Mouse (Mus musculus) liver, embryonic 13.5 days (tissue): ENCODE results near the gene Dok3. TPM values are rescaled to one million over a fixed set of nuclear protein-coding genes. Genes with fewer than 3 reads are reported as not detected.
A peak's percentile ranks its signal among the peaks of the same experiment; 100 is the strongest.

Experiments
- ATAC-seq: fragments of 200-750 bp; cut with Nextera tagmentation; 2 replicates; pipeline ENCODE4 v1.8.0; 2017; ENCODE audit warnings: low read depth, mild to moderate bottlenecking, moderate number of reproducible peaks, moderate library complexity
- DNase-seq: peaks from one replicate; pipeline ENCODE4 v3.0.0; 2022
- H3K27ac ChIP-seq: fragments of 300-500 bp; sonication (generic); 2 replicates; pipeline ENCODE4 v1.5.1; 2015; ENCODE audit warnings: moderate library complexity, mild to moderate bottlenecking, inconsistent platforms
- H3K27me3 ChIP-seq: fragments of 300-500 bp; sonication (generic); 2 replicates; pipeline ENCODE4 v1.6.1; 2015; ENCODE audit warnings: mild to moderate bottlenecking, inconsistent platforms
- H3K36me3 ChIP-seq: fragments of 300-500 bp; sonication (generic); 2 replicates; pipeline ENCODE4 v1.6.1; 2015; ENCODE audit warnings: mild to moderate bottlenecking, inconsistent platforms
- H3K4me1 ChIP-seq: fragments of 300-500 bp; sonication (generic); replicated peaks from 2 replicates; pipeline ENCODE4 v1.6.1; 2015; ENCODE audit warnings: inconsistent platforms
- H3K4me2 ChIP-seq: fragments of 300-500 bp; sonication (generic); 2 replicates; pipeline ENCODE4 v1.6.1; 2015; ENCODE audit warnings: inconsistent platforms, mild to moderate bottlenecking, moderate library complexity
- H3K4me3 ChIP-seq: fragments of 300-500 bp; sonication (generic); replicated peaks from 2 replicates; pipeline ENCODE4 v1.5.1; 2015; ENCODE audit warnings: mild to moderate bottlenecking, inconsistent platforms
- H3K9ac ChIP-seq: fragments of 300-500 bp; sonication (generic); 2 replicates; pipeline ENCODE4 v1.6.1; 2015; ENCODE audit warnings: mild to moderate bottlenecking, inconsistent platforms
- H3K9me3 ChIP-seq: fragments of 300-500 bp; sonication (generic); replicated peaks from 2 replicates; pipeline ENCODE4 v1.6.1; 2016; ENCODE audit warnings: inconsistent platforms
- WGBS: fragments of 180-500 bp; shearing (Covaris S2); methylation state at CpG from one replicate; pipeline ENCODE4 v1.1.7; 2015; ENCODE audit not compliant: insufficient replicate concordance; 5-methylcytosine and 5-hydroxymethylcytosine counted together
- polyA plus RNA-seq: library from polyadenylated mRNA; unstranded; fragments of >200 nt; fragmentation: Nextera tagmentation; extraction: Ambion mirVana; gene quantifications from 2 replicates; pipeline ENCODE4 v1.2.1, GENCODE M21; 2015

The Dok3 gene
- polyA plus RNA-seq, 1 experiment from 2014 or later: 3.8 TPM

DNA sequence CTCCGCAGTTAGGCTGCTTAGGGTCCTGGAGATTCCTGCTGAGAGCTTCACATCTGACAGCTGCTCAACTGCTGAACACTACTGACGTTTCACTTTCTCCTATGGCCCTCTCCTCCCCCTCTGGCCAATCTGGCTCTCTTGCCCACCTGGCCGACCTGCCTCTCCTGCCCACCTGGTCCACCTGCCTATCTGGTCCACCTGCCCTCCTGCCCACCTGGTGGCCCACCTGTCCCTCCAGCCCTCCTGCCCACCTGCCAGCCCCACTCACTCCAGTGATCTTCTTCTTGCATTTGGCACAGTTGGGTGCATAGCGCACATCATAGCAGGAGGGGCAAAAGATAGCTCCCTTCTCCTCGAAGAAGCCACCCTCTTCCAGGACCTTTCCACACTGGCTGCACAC is 24.7 kb downstream of the Dok3 start:
- WGBS: 71% methylated on average over 5 of the region's 5 CpGs
- DNase-seq (no peak), ATAC-seq (no peak)
- no peak overlapping the region for H3K27ac ChIP-seq
- no peaks in the 10 kb centered on the region for H3K9me3 ChIP-seq
- H3K4me1 ChIP-seq: peaks cover 18% of the 10 kb centered on the region
- H3K4me3 ChIP-seq: no peak overlapping the region
- peaks cover 65% of the 10 kb centered on the region for H3K36me3 ChIP-seq
- no peaks in the 10 kb centered on the region for H3K27me3 ChIP-seq
- no peak overlapping the region for H3K9ac ChIP-seq
- H3K4me2 ChIP-seq: no peak overlapping the region

- H3K9me3 ChIP-seq: no peaks in the 10 kb centered on the region
- peaks cover 4% of the 10 kb centered on the region for H3K4me1 ChIP-seq
- 75% methylated on average over 8 of the region's 8 CpGs for WGBS
- no peak overlapping the region for H3K4me3 ChIP-seq
- H3K4me2 ChIP-seq: no peak overlapping the region
- H3K9ac ChIP-seq: no peak overlapping the region
- H3K36me3 ChIP-seq: peaks cover 51% of the 10 kb centered on the region
- no peak overlapping the region for H3K27ac ChIP-seq
- no peaks in the 10 kb centered on the region for H3K27me3 ChIP-seq
- DNase-seq: no peak
- no peak for ATAC-seq
Measured at GRCm38 (mm10) chr13:55502405-55502804, 26.7 kb downstream of the Dok3 start.

DNA sequence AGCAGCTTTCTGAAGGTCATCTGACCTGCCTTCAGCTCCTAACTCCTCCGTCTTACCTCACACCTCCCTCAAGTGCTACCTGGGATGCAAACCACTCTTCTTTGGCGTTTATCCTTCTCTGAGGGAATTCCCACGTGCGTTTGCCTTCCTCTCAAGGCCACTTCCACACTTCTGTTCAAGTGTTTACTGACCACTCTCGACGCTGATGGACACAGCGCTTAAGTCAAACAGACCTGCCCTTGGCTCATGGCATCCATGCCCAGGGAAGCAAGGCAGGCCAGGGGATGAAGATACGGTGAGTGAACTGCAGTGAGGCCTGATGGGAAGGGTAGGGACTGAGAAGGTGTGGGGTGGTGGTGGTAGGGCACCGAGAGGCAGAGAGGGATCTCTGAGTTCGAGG is 28.5 kb downstream of the Dok3 start:
- no peak for ATAC-seq
- no peak overlapping the region for H3K27ac ChIP-seq
- peaks cover 34% of the 10 kb centered on the region for H3K36me3 ChIP-seq
- H3K27me3 ChIP-seq: peaks cover 11% of the 10 kb centered on the region
- no peaks in the 10 kb centered on the region; the same call in 1 of the 2 replicates for H3K4me1 ChIP-seq
- no peak for DNase-seq
- no peak overlapping the region for H3K9ac ChIP-seq
- WGBS: 66% methylated on average over 10 of the region's 10 CpGs
- no peak overlapping the region for H3K4me3 ChIP-seq
- no peak overlapping the region for H3K4me2 ChIP-seq
- no peaks in the 10 kb centered on the region for H3K9me3 ChIP-seq

GRCm38 (mm10) chr13:55498906-55499305 is 30.2 kb downstream of the Dok3 start:
- H3K27ac ChIP-seq: no peak overlapping the region
- peaks cover 19% of the 10 kb centered on the region for H3K36me3 ChIP-seq
- H3K9ac ChIP-seq: no peak overlapping the region
- no peak for ATAC-seq
- H3K9me3 ChIP-seq: no peaks in the 10 kb centered on the region
- peaks cover 7% of the 10 kb centered on the region for H3K4me1 ChIP-seq
- peaks cover 26% of the 10 kb centered on the region for H3K27me3 ChIP-seq
- WGBS: 69% methylated on average over 11 of the region's 11 CpGs
- H3K4me2 ChIP-seq: no peak overlapping the region
- no peak overlapping the region for H3K4me3 ChIP-seq
- DNase-seq: no peak

DNA sequence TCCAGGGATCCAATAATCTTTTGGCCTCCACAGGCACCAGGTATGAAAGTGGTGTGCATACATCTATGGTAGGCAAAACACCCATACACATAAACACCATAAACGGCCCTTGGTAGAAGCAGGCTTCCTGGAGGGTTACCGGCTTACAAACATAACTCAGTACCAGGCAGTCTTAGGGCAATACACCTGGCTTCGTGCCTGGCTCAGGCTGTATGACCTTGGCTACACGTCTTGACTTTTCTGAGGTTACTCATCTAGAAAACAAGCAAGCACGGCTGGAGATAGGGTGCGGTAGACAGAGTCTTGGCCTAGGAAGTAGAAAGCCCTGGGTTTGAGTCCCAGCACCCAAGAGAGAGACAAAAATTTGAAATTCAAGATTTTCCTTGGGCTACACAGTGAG is 32.4 kb downstream of the Dok3 start:
- Histone ChIP-seq H3K27me3 (peaks cover 45% of the 10 kb centered on the region), H3K4me2 (no peak overlapping the region), H3K36me3 (peaks cover 6% of the 10 kb centered on the region; the same call in 1 of the 2 replicates), H3K4me1 (peaks cover 7% of the 10 kb centered on the region), H3K4me3 (no peak overlapping the region), H3K27ac (no peak overlapping the region), H3K9ac (no peak overlapping the region), H3K9me3 (no peaks in the 10 kb centered on the region)
- 75% methylated on average over 6 of the region's 6 CpGs for WGBS
- ATAC-seq (no peak), DNase-seq (no peak)

- H3K9me3 ChIP-seq: no peaks in the 10 kb centered on the region
- DNase-seq (no peak), ATAC-seq (no peak)
- H3K4me3 ChIP-seq: no peak overlapping the region
- H3K4me2 ChIP-seq: no peak overlapping the region
- peaks cover 7% of the 10 kb centered on the region for H3K4me1 ChIP-seq
- H3K27ac ChIP-seq: no peak overlapping the region
- 66% methylated on average over 4 of the region's 4 CpGs for WGBS
- peaks cover 6% of the 10 kb centered on the region; the same call in 1 of the 2 replicates for H3K36me3 ChIP-seq
- peaks cover 51% of the 10 kb centered on the region for H3K27me3 ChIP-seq
- H3K9ac ChIP-seq: no peak overlapping the region
Measured at GRCm38 (mm10) chr13:55495702-55496101, 33.4 kb downstream of the Dok3 start.

DNA sequence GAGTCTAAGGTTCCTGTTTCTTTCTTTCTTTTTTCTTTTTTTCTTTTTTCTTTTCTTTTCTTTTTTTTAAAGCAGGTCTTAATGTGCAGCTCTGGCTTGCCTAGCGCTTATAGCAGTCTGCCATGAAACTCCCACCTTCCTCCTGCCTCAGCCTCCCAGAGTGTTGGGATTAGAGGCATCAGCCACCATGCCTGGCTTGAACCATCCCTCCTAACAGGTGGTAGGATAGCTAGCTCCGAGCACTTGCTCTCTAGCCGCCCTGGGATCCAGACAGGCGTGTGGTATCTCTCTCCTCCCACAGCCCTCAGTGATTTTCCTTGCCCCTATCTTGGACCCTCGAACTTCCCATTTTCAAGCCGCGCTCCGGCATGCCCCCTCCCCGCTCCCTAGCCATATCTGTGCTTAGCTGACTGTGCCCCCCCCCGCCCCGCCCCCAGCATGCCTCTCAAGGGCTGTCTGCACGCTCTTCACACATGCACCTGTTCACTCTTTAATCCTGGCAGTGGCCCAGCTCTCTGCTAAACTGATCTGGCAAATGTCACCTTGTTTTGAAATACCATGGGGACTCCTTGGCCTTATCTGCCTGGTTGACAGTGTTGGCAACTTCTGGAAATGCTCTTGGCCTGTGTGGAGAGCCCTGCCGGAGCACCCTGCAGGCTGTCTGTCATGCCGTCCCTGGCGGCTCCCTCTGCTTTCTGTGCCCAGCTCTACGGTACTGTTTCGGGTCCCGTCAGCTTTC is 34.0 kb downstream of the Dok3 start:
- no peak overlapping the region for H3K27ac ChIP-seq
- H3K9ac ChIP-seq: no peak overlapping the region
- ATAC-seq: no peak
- peaks cover 6% of the 10 kb centered on the region; the same call in 1 of the 2 replicates for H3K36me3 ChIP-seq
- H3K4me3 ChIP-seq: no peak overlapping the region
- DNase-seq: no peak
- no peaks in the 10 kb centered on the region for H3K9me3 ChIP-seq
- peaks cover 7% of the 10 kb centered on the region for H3K4me1 ChIP-seq
- no peak overlapping the region for H3K4me2 ChIP-seq
- H3K27me3 ChIP-seq: peaks cover 51% of the 10 kb centered on the region
- WGBS: 13% methylated on average over 18 of the region's 18 CpGs

- Histone ChIP-seq H3K4me3 (no peak overlapping the region), H3K27me3 (peaks cover 59% of the 10 kb centered on the region), H3K4me2 (no peak overlapping the region), H3K9ac (no peak overlapping the region), H3K9me3 (no peaks in the 10 kb centered on the region), H3K36me3 (peaks cover 6% of the 10 kb centered on the region; the same call in 1 of the 2 replicates), H3K4me1 (peaks cover 7% of the 10 kb centered on the region), H3K27ac (no peak overlapping the region)
- no peak for DNase-seq
- no peak for ATAC-seq
- WGBS: 15% methylated on average over 2 of the region's 2 CpGs
Measured at GRCm38 (mm10) chr13:55494257-55494656, 34.8 kb downstream of the Dok3 start.

GRCm38 (mm10) chr13:55487578-55488498 is 41.3 kb downstream of the Dok3 start, which contains the start of gene Dbn1:
Dbn1 (minus strand) TSS chr13:55488111.
- H3K4me3 ChIP-seq: peak within 1 kb of the TSS; percentile 59
- H3K4me1 ChIP-seq: peaks cover 14% of the 10 kb centered on the region
- no peak within 1 kb of the TSS for H3K27ac ChIP-seq
- peak within 1 kb of the TSS; percentile 65 for H3K4me2 ChIP-seq
- DNase-seq: no peak
- under 1% methylated on average over 52 of the region's 83 CpGs for WGBS
- H3K9ac ChIP-seq: peak within 1 kb of the TSS; percentile 61
- H3K27me3 ChIP-seq: peaks cover 89% of the 10 kb centered on the region
- H3K36me3 ChIP-seq: no peaks in the 10 kb centered on the region
- peak; percentile 63 for ATAC-seq
- no peaks in the 10 kb centered on the region for H3K9me3 ChIP-seq

DNA sequence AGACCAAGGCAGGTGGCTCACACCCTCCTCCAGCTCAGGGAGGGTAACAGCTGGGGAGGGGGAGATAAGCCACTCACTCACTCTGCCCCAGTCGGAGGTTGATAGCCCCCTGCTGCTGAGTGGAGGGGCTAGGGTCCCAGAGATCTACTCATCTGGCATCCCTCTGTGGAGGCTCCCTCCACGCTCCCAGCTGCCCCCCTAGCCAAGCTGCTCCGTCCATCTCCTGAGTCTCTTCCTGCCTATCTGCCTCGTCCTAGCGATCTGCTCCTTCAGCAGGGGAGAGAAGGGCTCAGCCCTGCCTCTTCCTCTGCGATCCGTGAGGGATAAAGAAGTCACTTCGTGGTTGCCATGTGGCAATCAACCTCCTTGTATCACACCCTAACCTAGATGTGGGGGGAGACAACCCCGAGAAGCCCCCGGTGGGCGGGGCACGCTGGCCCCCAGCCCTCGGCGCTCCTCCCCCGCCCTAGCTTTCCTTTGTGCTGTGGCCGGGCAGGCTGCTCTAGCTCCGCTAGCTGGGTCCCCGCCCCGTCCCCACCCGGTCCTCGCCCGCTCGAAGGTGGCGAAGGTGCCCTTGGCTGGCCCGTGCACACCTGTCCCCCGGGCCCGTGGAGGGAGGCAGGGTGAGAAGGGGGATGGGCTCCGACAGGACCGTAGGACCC is 42.0 kb downstream of the Dok3 start:
- H3K4me2 ChIP-seq: peak overlapping the region; percentile 65
- no peaks in the 10 kb centered on the region for H3K9me3 ChIP-seq
- H3K27me3 ChIP-seq: peaks cover 89% of the 10 kb centered on the region
- DNase-seq: no peak
- H3K9ac ChIP-seq: peak overlapping the region; percentile 61
- H3K36me3 ChIP-seq: peaks cover 2% of the 10 kb centered on the region
- peak overlapping the region; percentile 59 for H3K4me3 ChIP-seq
- WGBS: under 1% methylated on average over 28 of the region's 29 CpGs
- ATAC-seq: peak; percentile 38; the same call in 1 of the 2 replicates
- H3K27ac ChIP-seq: no peak overlapping the region
- H3K4me1 ChIP-seq: peaks cover 14% of the 10 kb centered on the region
